Mouse (Mus musculus): ENCODE measurements around the gene Trim41. TPM values are rescaled to one million over a fixed set of nuclear protein-coding genes. Genes with fewer than 3 reads are reported as not detected.
"Not testable (repeated sequence)": the region's sequence is repeated elsewhere in the genome, so short reads cannot be mapped to it uniquely, and the experiment has no call there.

The Trim41 gene
- polyA plus RNA-seq, 1 experiment from 2014 or later: 4.0 TPM

DNA sequence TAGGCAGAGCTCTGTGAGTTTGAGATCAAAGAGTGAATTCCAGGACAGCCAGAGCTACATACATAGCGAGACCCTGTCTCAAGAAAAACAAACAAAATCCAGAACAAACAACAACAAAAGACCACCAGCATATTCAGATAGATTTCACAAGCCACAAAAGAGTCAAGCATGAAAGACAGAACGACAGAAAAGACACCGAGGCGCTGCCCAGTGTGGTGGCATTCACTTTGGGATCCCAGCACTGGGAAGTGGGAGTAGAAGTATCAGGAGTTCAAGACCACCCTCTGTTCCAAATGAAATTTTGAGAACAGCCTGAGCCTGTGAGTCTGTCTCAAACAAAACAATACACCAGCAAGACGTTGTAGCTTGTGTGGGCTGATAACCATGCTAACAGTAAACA lies 29.7 kb upstream of the Trim41 start:
- TF ChIP-seq EP300 (optimal IDR thresholded peaks at IDR 0.05) (no peak), CTCF (IDR thresholded peaks at IDR 0.05; ENCODE audit: low read depth) (no peak)
- Histone ChIP-seq H3K36me3 (ENCODE audit: control insufficient read depth, insufficient read depth, low read length) (no peaks in the 10 kb centered on the region), H3K9ac (ENCODE audit: low read length) (no peak overlapping the region), H3K27me3 (ENCODE audit: control insufficient read depth, insufficient read depth, low read length) (no peaks in the 10 kb centered on the region), H3K4me3 (ENCODE audit: low read depth, low read length) (no peak overlapping the region), H3K9me3 (ENCODE audit: control insufficient read depth, low read length) (no peaks in the 10 kb centered on the region), H3K4me2 (replicated peaks; ENCODE audit: low read depth) (no peak overlapping the region), H3K27ac (replicated peaks) (no peak overlapping the region), H3K4me1 (replicated peaks; ENCODE audit: control insufficient read depth, insufficient read depth) (no peaks in the 10 kb centered on the region)
- ATAC-seq (ENCODE audit: low FRiP score, low TSS enrichment) (no peak), DNase-seq (ENCODE audit: low spot score) (no peak)
- 65% methylated on average over 5 of the region's 5 CpGs for WGBS

- ATAC-seq (ENCODE audit: low FRiP score, low TSS enrichment); H3K9me3 ChIP-seq (ENCODE audit: control insufficient read depth, low read length); H3K36me3 ChIP-seq (ENCODE audit: control insufficient read depth, insufficient read depth, low read length); H3K4me2 ChIP-seq (replicated peaks; ENCODE audit: low read depth); H3K27ac ChIP-seq (replicated peaks); H3K4me3 ChIP-seq (ENCODE audit: low read depth, low read length); H3K4me1 ChIP-seq (replicated peaks; ENCODE audit: control insufficient read depth, insufficient read depth); H3K9ac ChIP-seq (ENCODE audit: low read length); DNase-seq (ENCODE audit: low spot score); H3K27me3 ChIP-seq (ENCODE audit: control insufficient read depth, insufficient read depth, low read length): not testable (repeated sequence)
- 65% methylated on average over 2 of the region's 2 CpGs for WGBS
Measured at GRCm38 (mm10) chr11:48846362-48846761, 29.2 kb upstream of the Trim41 start.

DNA sequence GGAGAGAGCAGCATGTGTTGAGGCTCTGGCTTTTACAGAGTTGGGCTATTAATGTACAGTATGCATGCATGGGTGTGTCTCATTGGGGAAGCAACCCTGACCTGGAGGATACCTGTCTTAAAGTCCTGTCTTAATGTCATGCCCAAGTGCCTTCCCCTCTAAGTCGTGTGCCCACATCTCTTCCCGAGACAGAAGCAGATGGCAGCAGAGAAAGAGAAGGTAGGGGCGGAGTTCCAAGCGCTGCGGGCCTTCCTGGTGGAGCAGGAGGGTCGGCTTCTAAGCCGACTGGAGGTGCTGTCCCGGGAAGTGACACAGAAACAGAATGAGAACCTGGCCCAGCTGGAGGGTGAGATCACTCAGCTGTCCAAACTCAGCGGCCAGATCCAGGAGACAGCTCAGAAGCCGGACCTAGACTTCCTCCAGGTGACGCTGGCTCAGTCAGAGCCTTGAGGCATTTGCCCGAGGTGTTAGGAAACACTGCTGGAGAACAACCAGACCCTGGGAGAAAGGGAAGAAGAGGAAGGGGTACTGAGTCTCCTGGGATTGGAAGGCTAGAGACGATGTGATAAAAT lies 28.2 kb upstream of the Trim41 start:
- 32% methylated on average over 13 of the region's 13 CpGs for WGBS
- H3K9ac ChIP-seq (ENCODE audit: low read length): no peak overlapping the region
- ATAC-seq (ENCODE audit: low FRiP score, low TSS enrichment): no peak

DNA sequence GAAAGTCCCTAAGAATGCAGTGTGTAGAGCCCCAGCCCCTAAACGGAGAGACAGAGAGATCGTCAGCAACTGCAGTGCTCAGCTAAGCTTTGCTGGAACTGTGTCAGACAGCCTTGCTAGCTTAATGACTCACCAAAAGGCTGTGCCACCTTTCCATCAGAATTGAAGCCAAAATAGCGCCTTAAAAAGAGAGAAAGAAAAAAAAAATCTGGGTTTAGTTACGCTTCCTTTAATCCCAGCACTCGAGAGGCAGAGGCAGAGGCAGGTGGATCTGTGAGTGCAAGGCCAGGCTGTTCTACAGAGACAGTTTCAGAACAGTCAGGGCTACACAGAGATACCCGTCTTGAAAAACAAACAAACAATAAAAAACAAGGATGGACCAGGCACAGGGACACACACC lies 27.2 kb upstream of the Trim41 start:
- Histone ChIP-seq H3K27ac (replicated peaks) (no peak overlapping the region), H3K4me1 (replicated peaks; ENCODE audit: control insufficient read depth, insufficient read depth) (no peaks in the 10 kb centered on the region), H3K9ac (ENCODE audit: low read length) (no peak overlapping the region), H3K4me3 (ENCODE audit: low read depth, low read length) (no peak overlapping the region), H3K9me3 (ENCODE audit: control insufficient read depth, low read length) (no peaks in the 10 kb centered on the region), H3K36me3 (ENCODE audit: control insufficient read depth, insufficient read depth, low read length) (no peaks in the 10 kb centered on the region), H3K4me2 (replicated peaks; ENCODE audit: low read depth) (no peak overlapping the region), H3K27me3 (ENCODE audit: control insufficient read depth, insufficient read depth, low read length) (no peaks in the 10 kb centered on the region)
- no peak; the same call in 1 of the 2 replicates for ATAC-seq (ENCODE audit: low FRiP score, low TSS enrichment)
- DNase-seq (ENCODE audit: low spot score): no peak
- TF ChIP-seq CTCF (IDR thresholded peaks at IDR 0.05; ENCODE audit: low read depth) (no peak), EP300 (optimal IDR thresholded peaks at IDR 0.05) (no peak)
- 36% methylated on average over 6 of the region's 6 CpGs for WGBS

More for the DNA sequence above, 28.2 kb upstream of the Trim41 start:
- H3K36me3 ChIP-seq (ENCODE audit: control insufficient read depth, insufficient read depth, low read length): no peaks in the 10 kb centered on the region
- DNase-seq (ENCODE audit: low spot score): no peak
- H3K4me2 ChIP-seq (replicated peaks; ENCODE audit: low read depth): no peak overlapping the region
- no peak overlapping the region for H3K4me3 ChIP-seq (ENCODE audit: low read depth, low read length)
- no peaks in the 10 kb centered on the region for H3K4me1 ChIP-seq (replicated peaks; ENCODE audit: control insufficient read depth, insufficient read depth)
- H3K27ac ChIP-seq (replicated peaks): no peak overlapping the region
- TF ChIP-seq EP300 (optimal IDR thresholded peaks at IDR 0.05): no peak
- TF ChIP-seq CTCF (IDR thresholded peaks at IDR 0.05; ENCODE audit: low read depth): no peak
- no peaks in the 10 kb centered on the region for H3K27me3 ChIP-seq (ENCODE audit: control insufficient read depth, insufficient read depth, low read length)
- no peaks in the 10 kb centered on the region for H3K9me3 ChIP-seq (ENCODE audit: control insufficient read depth, low read length)

- no peak for ATAC-seq (ENCODE audit: low FRiP score, low TSS enrichment)
- Histone ChIP-seq H3K4me3 (ENCODE audit: low read depth, low read length) (no peak overlapping the region), H3K4me2 (replicated peaks; ENCODE audit: low read depth) (no peak overlapping the region), H3K27ac (replicated peaks) (no peak overlapping the region), H3K4me1 (replicated peaks; ENCODE audit: control insufficient read depth, insufficient read depth) (0 out of 2 replicates have a peak, but pooled peaks cover 3% of the 10 kb centered on the region), H3K9me3 (ENCODE audit: control insufficient read depth, low read length) (no peaks in the 10 kb centered on the region), H3K36me3 (ENCODE audit: control insufficient read depth, insufficient read depth, low read length) (no peaks in the 10 kb centered on the region), H3K27me3 (ENCODE audit: control insufficient read depth, insufficient read depth, low read length) (no peaks in the 10 kb centered on the region), H3K9ac (ENCODE audit: low read length) (no peak overlapping the region)
- DNase-seq (ENCODE audit: low spot score): no peak
- 63% methylated on average over 11 of the region's 11 CpGs for WGBS
- TF ChIP-seq EP300 (optimal IDR thresholded peaks at IDR 0.05): no peak
- TF ChIP-seq CTCF (IDR thresholded peaks at IDR 0.05; ENCODE audit: low read depth): no peak
Measured at GRCm38 (mm10) chr11:48843202-48843601, 26.0 kb upstream of the Trim41 start.

DNA sequence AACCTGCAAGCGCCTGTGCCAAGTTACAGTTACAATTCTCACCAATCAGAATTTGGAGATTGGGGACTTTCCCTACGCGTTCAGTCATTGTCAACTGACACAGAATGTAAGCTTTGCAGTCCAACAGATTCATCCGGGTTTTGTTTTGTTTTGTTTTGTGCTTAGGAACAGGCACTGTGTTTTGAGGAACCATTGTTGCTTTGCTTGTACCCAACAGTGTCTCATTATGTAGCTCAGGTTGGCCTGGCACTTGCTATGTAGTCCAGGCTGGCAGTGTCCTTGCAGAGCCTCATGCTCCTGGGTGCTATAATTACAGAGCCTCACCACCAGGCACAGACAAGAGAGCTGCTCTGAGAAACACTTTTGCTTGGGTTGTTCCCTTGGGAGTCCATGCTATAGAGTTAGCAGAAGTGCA lies 25.2 kb upstream of the Trim41 start:
- no peak overlapping the region for H3K9ac ChIP-seq (ENCODE audit: low read length)
- H3K4me3 ChIP-seq (ENCODE audit: low read depth, low read length): no peak overlapping the region
- WGBS: 77% methylated on average over 4 of the region's 4 CpGs
- H3K36me3 ChIP-seq (ENCODE audit: control insufficient read depth, insufficient read depth, low read length): no peaks in the 10 kb centered on the region
- DNase-seq (ENCODE audit: low spot score) (no peak), ATAC-seq (ENCODE audit: low FRiP score, low TSS enrichment) (no peak)
- no peak overlapping the region for H3K4me2 ChIP-seq (replicated peaks; ENCODE audit: low read depth)
- no peak overlapping the region for H3K27ac ChIP-seq (replicated peaks)
- H3K9me3 ChIP-seq (ENCODE audit: control insufficient read depth, low read length): no peaks in the 10 kb centered on the region
- H3K27me3 ChIP-seq (ENCODE audit: control insufficient read depth, insufficient read depth, low read length): no peaks in the 10 kb centered on the region
- no peak for TF ChIP-seq EP300 (optimal IDR thresholded peaks at IDR 0.05)
- TF ChIP-seq CTCF (IDR thresholded peaks at IDR 0.05; ENCODE audit: low read depth): no peak
- 0 out of 2 replicates have a peak, but pooled peaks cover 3% of the 10 kb centered on the region for H3K4me1 ChIP-seq (replicated peaks; ENCODE audit: control insufficient read depth, insufficient read depth)

Data from stomach, postnatal 0 days (tissue).